Mouse (Mus musculus) frontal cortex, postnatal 14 days (tissue): ENCODE measurements around the gene Ctdnep1.

Experiments
- DNase-seq, 2 experiments: peaks; one replicate each; pipeline ENCODE4 v3.0.0; 2022; ENCODE audit warnings: low spot score in 2 of 2

The Ctdnep1 gene

DNA sequence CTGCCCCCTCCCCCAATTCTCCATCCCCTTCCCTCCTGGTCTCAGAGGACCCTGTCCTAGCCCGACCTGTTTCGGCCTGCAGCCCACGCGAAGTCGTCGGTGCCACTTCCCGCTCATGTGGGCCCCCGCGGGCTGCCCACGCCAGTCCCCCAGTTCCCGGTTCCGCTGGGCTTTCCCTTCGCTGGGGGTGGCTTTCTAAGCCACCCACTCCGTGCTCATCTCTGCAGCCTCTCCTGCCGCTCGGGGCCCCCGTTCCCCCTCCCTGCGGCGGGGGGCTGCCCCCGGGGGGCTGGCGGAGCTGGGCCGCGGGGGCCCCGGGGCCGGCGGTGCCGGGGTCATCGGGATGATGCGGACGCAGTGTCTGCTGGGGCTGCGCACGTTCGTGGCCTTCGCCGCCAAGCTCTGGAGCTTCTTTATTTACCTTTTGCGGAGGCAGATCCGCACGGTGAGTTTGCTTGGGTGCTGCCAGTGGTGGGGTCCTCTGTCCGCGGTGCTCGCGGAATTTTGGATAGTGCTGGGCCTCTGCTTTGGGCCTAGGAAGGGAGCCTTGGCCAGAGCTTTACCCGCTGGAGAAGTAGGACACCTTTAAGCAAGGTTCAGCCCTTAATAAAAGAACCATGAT lies at the start of gene Ctdnep1:
Gene Ctdnep1 (plus strand): TSS at position 16 of the 622 bp plus-strand sequence.
- DNase-seq, result no peak

DNA sequence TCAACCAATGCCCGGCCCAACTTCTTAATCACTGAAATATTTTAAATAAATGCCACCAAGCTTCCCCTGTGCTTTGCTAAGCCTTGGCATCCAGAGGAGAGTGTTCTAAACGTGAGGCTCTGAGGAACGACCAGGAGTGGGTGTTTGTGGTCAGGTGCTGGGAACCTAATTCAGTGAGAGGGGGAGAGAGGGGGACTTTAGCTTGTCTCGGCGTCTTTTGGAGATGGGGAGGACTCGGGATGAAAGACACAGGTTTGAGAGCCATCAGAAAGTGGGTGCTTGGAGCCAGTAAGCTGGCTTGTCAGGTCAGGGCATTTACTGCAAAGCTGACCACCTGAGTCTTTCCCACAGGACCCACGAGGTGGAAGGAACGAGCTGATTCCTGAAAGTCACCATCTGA lies 49.2 kb upstream of the Ctdnep1 start:
- no peak for DNase-seq

DNA sequence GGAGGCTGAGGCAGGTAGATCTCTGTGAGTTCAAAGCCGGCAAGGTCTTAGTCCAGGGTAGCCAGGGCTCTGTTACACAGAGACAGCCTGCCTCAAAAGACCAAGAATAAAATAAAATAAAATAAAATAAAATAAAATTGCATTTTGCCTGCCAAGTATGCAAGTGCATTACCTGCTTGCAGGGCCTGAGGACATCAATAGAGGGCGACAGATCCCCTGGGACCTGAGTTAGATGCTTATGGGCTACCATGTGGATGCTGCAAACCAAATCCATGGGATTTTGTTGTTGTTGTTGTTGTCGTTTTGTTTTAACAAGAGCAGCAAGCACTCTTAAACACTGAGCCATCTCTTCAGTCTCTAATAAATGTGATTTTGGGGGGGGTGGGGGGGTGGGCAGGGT lies 48.7 kb upstream of the Ctdnep1 start:
- DNase-seq, result no peak

DNA sequence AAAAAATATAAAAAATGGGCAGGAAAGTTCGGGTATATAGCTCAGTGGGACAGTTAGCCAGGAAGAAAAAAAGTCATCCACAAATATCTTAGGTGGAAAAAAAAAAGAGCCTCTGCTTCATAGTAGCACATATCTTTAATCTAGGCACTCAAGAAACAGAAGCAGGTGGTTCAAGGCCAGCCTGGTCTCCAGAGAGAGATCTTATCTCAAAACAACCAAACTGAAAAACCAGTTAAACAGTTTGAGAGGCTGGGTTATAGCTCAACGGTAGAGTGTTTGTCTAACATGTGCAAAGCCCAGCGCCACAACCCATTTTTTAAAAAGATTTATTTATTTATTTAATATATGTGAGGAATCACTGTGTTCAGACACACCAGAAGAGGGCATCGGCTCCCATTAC lies 47.9 kb upstream of the Ctdnep1 start:
- no peak for DNase-seq

DNA sequence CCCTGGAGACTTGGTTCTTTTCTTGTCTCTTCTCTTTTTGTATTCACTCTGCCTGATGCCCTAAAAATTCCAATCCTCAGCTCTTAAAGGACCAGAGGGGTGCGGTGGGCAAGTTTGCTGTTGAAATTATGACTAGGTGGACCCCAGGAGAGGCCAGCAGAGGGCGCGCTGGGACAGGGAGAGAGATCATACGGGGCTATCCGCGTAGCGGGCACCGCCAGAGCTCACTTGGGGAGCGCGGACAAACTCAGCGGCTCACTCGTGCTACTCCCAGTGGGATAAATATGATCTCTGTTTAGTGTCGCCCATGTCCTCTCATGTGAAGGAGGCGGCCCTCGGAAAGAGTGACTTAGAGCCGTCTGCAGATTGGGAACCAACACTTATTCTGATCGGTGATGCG lies 46.8 kb upstream of the Ctdnep1 start:
- peak; percentile 74 to 88 for DNase-seq

DNA sequence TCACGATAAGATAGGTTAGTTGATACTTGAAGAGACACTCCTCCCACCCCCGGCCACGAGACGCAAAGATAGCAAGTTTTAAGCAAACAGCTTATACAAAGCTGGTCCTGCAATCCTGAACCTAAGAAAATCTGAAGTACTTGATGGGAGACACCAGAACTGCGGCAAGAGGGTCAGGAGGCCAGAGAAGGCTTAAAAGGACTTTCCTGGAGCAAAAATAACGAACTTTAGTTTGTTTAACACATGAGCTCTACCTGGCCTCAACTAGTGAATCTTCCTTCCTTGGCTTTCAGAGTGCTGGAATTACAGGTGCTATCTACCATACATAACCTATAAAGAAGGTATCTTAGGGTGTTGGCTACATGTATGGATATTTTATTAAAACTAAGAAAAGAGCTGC lies 46.3 kb upstream of the Ctdnep1 start:
- DNase-seq, result no peak

DNA sequence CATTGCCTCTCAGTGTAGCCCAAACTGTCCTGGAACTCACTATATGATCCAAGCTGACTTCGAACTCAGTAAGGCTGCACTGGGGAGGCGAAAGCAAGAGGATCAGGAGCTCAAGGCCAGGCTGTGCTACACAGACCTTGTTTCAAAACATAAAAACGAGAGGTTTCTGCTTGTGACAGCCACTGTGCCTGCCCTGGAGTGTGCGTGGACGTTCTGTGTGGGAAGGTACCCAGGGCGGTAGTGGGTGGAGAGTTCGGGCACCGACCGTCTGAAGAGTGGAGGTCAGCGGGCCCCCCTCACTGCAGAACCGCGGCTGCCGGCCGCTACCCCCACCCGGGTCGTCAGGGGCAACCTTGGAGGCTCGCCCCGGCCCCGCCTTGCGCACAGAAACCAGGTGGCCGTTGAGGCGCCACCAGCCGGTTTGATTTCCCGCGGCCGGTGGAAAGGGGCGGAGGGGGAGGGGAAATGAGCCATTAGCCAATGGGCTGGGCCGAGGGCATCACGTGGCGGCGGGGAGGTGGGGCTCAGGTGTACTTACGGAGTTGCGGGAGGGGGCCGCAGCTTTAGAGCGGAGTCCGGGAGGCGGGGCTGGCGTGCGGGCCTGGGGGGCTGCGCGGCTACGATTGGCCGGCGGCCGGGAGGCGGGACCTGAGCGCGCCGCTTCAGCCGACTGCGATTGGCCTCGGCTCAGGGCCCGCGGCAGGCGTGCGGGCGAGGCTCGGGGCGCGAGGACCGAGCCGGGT lies 45.6 kb upstream of the Ctdnep1 start, which contains the start of gene Ybx2:
Gene Ybx2 (plus strand): TSS at position 660 of the 743 bp plus-strand sequence.
- DNase-seq, result peak; percentile 77 to 83

DNA sequence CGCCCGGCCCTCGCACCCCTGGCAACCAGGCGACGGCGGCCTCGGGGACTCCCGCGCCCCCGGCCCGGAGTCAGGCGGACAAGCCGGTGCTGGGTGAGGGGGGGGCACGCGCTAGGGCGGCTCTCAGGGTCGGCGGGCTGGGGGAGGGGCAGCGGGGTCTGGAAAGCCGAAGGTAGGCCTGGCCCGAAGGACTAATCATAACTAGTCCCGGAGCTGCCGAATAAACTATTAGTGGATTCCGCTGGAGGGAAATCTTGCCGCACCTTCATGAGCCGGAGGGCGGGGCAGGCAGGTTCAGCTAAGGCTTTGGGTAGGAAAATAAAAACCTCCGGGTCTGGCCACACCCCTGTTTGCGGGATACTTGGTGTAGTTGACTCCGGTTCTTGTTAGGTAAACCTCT lies 44.8 kb upstream of the Ctdnep1 start:
- no peak for DNase-seq

DNA sequence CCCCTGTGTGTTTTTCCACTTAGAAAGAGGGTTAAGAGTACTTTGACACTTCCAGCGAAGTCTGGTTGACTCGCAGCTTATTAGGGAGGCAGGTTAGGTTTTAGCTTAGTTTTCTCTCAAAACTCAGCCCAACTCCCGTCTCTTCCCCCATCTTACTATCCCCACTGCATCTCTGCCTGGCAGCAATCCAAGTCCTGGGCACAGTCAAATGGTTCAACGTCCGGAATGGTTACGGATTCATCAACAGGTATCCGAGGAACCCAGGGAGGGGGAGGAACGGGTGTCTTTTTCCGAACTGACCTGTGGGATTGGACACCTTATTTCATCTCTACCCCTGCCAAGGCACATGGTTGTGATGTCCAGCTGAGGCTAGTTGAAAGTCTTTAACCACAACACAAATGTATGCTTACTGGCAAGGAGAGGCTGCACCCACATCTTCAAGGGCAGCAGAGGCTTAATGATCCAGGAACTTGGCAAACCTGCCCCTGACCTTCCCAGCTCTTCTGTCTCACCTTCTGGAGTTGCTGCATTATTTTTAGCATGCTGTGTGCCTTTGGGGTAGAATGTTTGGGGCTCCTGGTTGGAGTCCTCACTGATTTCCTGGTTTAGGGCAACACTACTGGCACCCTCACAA lies 44.1 kb upstream of the Ctdnep1 start:
- no peak for DNase-seq

DNA sequence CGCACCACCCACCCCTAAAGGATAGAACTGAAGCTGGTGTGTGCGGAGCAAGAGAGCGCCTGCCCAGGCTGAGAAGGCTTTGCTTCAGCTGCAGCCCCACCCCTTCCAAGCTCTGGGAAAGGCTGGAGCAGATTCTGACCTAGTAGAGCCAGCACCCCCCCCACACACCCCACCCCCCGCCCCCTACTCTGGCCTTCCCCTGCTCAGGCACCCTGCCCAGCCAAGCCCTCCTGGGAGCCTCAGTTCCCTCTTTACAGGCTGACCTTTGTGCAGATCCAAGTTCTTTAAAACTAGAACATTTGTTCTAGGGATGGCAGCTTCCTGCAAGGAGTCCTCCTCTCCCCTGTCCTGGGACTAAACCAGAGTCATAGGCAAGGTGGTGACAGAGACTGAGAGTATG lies 43.6 kb upstream of the Ctdnep1 start:
- no peak for DNase-seq

DNA sequence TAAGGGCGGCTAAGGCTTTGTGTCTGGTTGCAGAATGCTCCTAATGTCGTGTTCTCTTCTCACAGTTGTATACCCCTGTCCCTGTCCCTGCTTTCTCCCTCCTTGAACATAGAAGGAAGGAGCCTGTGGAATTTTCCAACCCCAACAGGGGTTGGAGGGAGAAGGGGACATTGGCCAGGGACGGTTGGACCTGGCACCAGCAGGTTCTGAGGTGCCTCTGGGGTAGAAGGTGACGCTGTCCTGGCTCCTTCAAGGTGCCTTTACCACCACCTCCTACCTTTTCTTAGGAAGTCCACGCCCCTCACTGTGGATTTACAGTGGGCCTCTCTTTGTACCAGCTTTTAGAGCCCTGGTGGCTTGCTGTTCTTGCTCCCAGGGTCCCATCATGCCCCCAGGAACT lies 43.1 kb upstream of the Ctdnep1 start:
- no peak for DNase-seq

DNA sequence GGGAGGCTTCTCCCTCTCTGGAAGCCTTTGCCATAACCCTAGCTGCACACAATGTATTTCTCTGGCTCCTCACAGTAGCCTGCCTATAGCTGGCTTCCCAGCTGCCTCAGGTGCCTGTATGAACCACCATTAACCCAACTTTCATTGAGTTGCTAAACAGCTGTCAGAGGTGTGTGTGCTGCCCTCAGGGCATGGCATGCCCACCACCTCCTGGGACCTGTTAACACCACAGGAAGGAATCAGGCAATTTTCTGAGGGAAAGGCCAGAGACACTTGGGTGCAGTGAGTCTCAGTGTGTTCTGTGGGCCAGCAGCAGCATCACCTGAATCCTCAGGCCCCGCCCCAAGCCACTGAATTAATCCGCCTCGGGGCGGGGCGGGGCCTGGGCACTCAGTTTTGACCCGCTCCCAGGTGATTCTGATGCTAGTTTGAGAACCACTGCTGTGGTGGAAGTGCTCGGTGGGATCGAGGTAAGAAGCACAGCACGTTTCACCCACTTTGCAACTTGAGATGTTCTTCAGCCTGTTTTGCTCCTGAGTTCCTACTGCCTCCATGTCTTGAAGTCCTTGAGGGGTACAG lies 42.5 kb upstream of the Ctdnep1 start:
- DNase-seq, result no peak

DNA sequence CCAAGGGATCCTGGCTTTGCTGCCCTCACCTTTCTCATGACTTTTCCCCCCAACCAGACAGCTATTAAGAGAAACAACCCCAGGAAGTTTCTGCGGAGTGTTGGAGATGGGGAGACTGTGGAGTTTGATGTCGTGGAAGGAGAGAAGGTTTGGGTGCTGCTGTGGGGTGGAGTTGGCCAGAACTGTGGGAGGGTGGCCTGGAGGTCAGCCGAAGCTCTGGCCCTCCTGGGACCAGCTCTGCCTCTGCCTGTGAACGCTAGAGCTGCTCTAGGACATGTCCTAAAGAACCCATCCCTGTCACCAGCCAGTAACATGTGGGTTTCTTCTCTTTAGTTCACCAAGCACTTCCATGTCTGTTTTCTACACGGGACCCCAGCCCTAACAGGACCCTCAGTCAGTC lies 41.8 kb upstream of the Ctdnep1 start:
- DNase-seq, result no peak

DNA sequence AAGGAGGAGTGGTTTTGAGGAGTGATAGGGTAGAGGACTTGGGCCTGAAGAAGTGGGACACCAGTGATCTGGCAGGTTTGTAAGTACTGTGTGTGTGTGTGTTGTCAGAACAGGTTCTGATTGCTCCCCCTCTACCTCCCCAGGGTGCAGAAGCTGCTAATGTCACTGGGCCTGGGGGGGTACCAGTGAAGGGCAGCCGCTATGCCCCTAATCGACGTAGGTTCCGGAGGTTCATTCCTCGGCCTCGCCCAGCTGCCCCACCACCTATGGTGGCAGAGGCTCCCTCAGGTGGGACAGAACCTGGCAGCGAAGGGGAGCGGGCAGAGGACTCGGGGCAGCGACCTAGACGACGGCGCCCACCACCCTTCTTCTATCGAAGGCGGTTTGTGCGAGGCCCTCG lies 41.2 kb upstream of the Ctdnep1 start:
- DNase-seq, result no peak

DNA sequence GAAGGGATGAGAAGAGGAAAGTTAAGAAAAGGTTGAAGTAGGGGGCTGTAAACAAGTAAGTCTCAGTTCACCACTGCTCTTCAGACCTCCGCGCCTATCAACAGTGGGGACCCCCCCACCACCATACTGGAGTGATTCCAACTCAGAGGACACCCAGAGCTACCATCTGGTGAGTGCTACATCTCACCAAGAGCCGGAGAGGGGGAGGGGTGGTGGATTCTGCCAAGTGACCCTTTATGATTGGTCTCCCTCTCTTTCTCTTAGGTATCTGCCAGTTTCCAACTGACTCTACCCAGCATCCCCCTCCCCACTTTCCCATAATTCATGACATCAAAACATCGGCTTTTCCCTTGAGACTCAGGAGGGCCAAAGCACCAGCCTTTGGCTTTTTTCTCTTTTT lies 40.0 kb upstream of the Ctdnep1 start:
- DNase-seq, result no peak

DNA sequence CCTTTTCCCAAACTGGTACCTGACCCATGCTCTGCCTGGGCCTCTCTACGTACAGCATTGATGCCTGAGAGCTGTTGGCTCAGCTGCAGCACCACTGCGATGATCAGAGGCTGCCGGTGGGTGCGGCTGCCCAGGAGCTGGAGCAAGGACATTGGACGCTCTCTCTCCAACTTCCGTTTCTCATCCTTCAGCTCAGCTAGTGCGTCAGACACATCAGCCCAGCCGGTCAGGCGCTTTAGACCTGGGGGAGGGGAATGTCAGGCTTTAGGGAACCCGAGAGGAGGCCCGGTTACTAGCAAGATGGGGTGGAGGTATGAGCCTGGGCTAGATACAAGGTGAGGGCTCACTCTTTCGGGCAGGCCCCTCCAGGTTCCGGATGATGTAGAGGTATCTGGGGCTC lies 35.7 kb upstream of the Ctdnep1 start:
- DNase-seq, result no peak

DNA sequence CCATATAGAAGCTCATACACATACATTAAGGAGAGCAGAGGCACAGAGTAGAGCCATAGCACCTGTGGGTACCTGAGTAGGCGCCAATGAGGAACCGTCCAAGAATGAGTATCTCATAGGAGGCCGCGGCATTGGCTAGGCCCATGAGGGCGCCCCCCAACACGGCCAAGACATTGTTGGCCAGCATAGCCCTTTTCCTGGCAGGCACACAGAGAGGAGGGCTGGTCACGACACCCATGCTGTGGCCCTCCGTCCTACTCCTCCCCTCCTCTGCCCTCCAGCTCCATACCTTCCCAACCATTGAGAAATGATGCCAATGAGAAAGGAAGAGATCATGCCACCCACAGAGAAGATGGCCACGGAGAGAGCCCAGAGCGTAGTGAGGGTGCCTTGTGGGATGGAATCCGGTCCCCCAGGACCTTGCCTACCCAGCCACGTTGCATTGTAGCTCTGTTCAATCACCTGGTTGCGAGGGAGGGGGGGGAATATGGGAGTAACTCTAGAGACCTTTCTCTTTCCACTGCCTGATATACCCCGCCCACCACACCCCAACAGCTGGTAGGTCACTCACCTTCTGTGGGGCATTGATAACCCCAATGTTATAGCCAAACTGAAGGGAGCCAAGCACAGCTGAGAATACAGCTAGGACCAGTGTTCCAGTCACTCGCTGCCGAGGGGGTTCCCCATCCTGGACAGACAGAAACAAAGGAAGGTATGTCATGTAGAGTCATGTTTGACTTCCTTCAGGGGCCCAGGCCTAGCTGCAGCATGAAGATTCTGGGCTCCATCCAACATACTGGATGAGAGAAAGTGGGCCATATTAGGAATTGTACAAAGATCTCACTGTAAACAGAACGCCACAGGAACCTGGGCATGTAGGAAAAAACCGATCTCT lies 34.7 kb upstream of the Ctdnep1 start:
- DNase-seq, result no peak

DNA sequence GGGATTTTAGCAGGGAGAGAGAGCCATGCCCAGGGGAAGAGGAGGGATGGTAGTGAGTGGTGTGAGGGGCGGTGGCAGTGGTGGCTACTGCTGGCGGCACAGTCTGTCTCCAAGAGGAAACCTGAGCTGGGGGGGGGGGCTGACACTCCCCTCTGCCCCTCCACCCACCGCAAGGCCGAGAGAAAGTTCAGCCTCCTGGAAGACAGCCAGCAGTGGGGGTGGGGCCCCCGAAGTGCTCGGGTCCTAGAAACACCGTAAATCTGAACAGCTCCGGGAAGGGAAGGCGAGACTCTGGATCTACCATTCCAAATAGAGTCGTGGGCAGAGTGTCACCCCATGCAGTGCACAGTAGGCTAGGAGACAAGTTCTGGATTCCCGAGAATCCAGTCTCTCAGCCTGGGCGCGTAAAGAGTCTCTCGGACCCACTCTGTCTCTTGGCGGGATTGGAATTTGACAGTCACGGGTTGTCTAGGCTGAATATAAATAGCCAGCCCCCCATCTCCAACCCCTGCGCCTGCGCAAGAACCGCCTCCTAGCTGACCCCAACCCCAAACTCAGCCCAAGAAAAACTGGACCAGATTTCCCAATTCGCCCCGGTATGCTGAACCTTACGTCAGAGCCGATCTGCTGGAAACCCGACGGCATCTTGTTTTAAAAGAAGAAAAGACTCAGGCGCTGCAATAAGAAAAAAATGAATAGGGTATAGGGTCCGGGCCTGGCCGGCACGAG lies 33.5 kb upstream of the Ctdnep1 start:
- no peak for DNase-seq

DNA sequence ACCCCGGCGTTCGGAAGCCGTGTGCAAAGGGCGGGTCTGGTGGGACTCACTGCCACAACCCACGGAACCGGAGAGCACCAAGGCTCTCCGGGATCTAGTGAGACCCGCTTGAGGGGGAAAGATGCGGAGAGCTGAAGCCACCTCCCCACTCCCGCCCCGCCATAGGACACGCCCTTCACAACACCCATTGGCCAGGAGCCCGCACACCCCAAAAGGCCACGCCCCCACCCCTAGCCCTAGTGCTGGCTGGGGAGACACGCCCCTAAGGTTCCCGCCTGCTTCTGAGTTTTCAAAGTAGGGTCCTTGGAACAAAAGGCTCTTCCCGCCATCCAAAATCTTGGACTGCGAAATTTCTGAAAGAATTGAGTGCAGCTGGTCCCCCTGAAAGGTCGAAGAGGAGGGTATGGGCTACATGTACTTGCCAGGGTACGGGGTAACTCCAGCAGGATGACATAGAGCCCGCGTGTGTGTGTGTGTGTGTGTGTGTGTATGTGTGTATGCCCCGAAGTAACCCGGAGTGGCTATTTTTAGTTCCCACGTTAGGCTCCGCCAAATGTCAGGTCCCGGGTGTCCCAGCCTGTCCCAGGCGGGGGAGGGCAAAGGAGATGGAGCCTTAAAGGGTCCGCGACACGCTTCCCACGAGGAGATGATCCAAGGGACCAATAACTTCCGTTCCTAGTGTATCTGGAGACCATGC lies 32.7 kb upstream of the Ctdnep1 start, which contains the start of gene Slc2a4:
Gene Slc2a4 (minus strand): TSS at position 123 of the 697 bp plus-strand sequence.
- DNase-seq, result peak; percentile 56 to 63

DNA sequence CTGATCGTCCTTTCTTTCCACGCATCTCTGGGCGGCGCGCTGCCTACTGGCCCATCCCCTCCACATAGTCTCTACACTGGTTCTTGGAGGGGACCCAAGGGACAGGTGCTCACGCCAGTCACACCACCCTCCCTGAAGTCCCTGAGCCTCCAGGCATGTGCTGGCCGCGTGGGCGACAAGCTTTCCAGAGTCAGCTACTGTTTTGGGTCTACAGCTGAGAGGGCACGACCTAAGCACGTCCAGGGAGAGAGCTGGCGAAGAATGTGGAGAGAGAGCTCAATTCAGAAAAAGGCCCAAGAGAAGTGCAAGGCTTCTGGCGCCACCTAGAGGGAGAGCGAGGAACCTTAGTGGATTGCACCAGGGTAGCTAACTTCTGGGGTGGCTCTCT lies 32.2 kb upstream of the Ctdnep1 start:
- DNase-seq, result peak; percentile 50 to 66
